Mouse (Mus musculus) frontal cortex, postnatal 10 days (tissue): ENCODE results near the gene Npepl1.

ENCODE experiments used
- DNase-seq, 2 experiments: peaks; one replicate each; pipeline ENCODE4 v3.0.0; 2022; ENCODE audit warnings: low spot score in 2 of 2, mixed read lengths in 1 of 2

Gene Npepl1

GRCm38 (mm10) chr2:174110783-174111549 lies 817 bp downstream of the Npepl1 start:
- peak in 1 of 2 experiments; percentile 18 for DNase-seq

- no peak for DNase-seq
Observed at GRCm38 (mm10) chr2:174112931-174113330, 2.8 kb downstream of the Npepl1 start.

- no peak for DNase-seq
Observed at GRCm38 (mm10) chr2:174114148-174114864, 4.2 kb downstream of the Npepl1 start.

- DNase-seq: no peak
Observed at GRCm38 (mm10) chr2:174116929-174117328, 6.8 kb downstream of the Npepl1 start.

- DNase-seq: no peak
Observed at GRCm38 (mm10) chr2:174118141-174118540, 8.0 kb downstream of the Npepl1 start.

- DNase-seq: no peak
Observed at GRCm38 (mm10) chr2:174119259-174119658, 9.1 kb downstream of the Npepl1 start.

- no peak for DNase-seq
Observed at GRCm38 (mm10) chr2:174120631-174121030, 10.5 kb downstream of the Npepl1 start.

- no peak for DNase-seq
Observed at GRCm38 (mm10) chr2:174121411-174121947, 11.3 kb downstream of the Npepl1 start.

- DNase-seq: no peak
Observed at GRCm38 (mm10) chr2:174122331-174122730, 12.2 kb downstream of the Npepl1 start.

GRCm38 (mm10) chr2:174123731-174124130 lies 13.6 kb downstream of the Npepl1 start:
- DNase-seq: no peak

GRCm38 (mm10) chr2:174126522-174127375 lies 16.6 kb downstream of the Npepl1 start:
- DNase-seq: peak; percentile 70 to 82

GRCm38 (mm10) chr2:174127376-174127713 lies 17.2 kb downstream of the Npepl1 start:
- DNase-seq: no peak

GRCm38 (mm10) chr2:174128926-174129325 lies 18.8 kb downstream of the Npepl1 start:
- DNase-seq: no peak

GRCm38 (mm10) chr2:174130468-174131097 lies 20.4 kb downstream of the Npepl1 start:
- DNase-seq: no peak

GRCm38 (mm10) chr2:174132413-174132969 lies 22.3 kb downstream of the Npepl1 start:
- no peak for DNase-seq

GRCm38 (mm10) chr2:174159035-174159434 lies 48.9 kb downstream of the Npepl1 start:
- peak; percentile 20 to 42 for DNase-seq

- no peak for DNase-seq
Observed at GRCm38 (mm10) chr2:174160461-174160860, 50.3 kb downstream of the Npepl1 start.
